Mouse (Mus musculus) liver, adult 2 months (tissue): ENCODE measurements at regions not wholly inside any gene's neighbourhood (a gene's known extent, or its start where the extent isn't known, plus 50 kb on each side); places are given as distances from the start of the nearest gene placed in this dataset.

Source experiments
- CTCF ChIP-seq: fragments of 200-500 bp; IDR thresholded peaks from 2 replicates; pipeline ENCODE4 v1.5.1; 2011; ENCODE audit warnings: low read depth, low read length, control low read depth
- POLR2A ChIP-seq: fragments of 200-500 bp; IDR thresholded peaks from 2 replicates; pipeline ENCODE4 v1.6.1; 2011; ENCODE audit warnings: low read length, control low read depth; ENCODE audit not compliant: insufficient read depth; ENCODE audit errors: extremely low read depth

- TF ChIP-seq CTCF (no peak), POLR2A (no peak)
These were observed 180.1 kb upstream of the Irx2 start for GRCm38 (mm10) chr13:72448458-72449058.
